Mouse (Mus musculus) liver, embryonic 14.5 days (tissue): Measurements from ENCODE around the gene Pigx. TPM values are rescaled to one million over a fixed set of nuclear protein-coding genes. Genes with fewer than 3 reads are reported as not detected.

ENCODE experiments used
- ATAC-seq: fragments of 200-750 bp; cut with Nextera tagmentation; 2 replicates; pipeline ENCODE4 v1.8.0; 2017; ENCODE audit warnings: moderate number of reproducible peaks, mild to moderate bottlenecking, moderate library complexity; ENCODE audit not compliant: insufficient read depth
- DNase-seq, 3 experiments: peaks; one replicate each; pipeline ENCODE4 v3.0.0-alpha.2; 2012 to 2013; ENCODE audit warnings: low read depth in 3 of 3, low spot score in 3 of 3
- H3K27ac ChIP-seq: fragments of 300-500 bp; sonication (generic); 2 replicates; pipeline ENCODE4 v1.5.1; 2014; ENCODE audit warnings: moderate library complexity, mild to moderate bottlenecking, control low read depth, inconsistent platforms
- H3K27me3 ChIP-seq: fragments of 300-500 bp; sonication (generic); 2 replicates; pipeline ENCODE4 v1.6.1; 2014; ENCODE audit warnings: mild to moderate bottlenecking, low read length, moderate library complexity; ENCODE audit not compliant: control insufficient read depth, insufficient read depth
- H3K36me3 ChIP-seq: fragments of 300-500 bp; sonication (generic); replicated peaks from 2 replicates; pipeline ENCODE4 v1.6.1; 2014; ENCODE audit warnings: low read depth; ENCODE audit not compliant: control insufficient read depth, insufficient read depth
- H3K4me1 ChIP-seq, 2 experiments: fragments of 200-500 bp in 1 of 2; fragments of 300-500 bp in 1 of 2; sonication (generic) in 1 of 2; replicated peaks; 2 replicates each; pipeline ENCODE4 v1.6.1; 2012 to 2014; ENCODE audit warnings: antibody characterized with exemption in 1 of 2, inconsistent platforms in 1 of 2, low read length in 1 of 2; ENCODE audit not compliant: control insufficient read depth in 2 of 2, insufficient read depth in 2 of 2
- H3K4me2 ChIP-seq: fragments of 300-500 bp; sonication (generic); 2 replicates; pipeline ENCODE4 v1.6.1; 2014; ENCODE audit warnings: low read depth, mild to moderate bottlenecking, control low read depth, moderate library complexity
- H3K4me3 ChIP-seq, 2 experiments: fragments of 200-500 bp in 1 of 2; fragments of 300-500 bp in 1 of 2; sonication (generic) in 1 of 2; 2 replicates each; pipeline ENCODE4 v1.5.1; 2012 to 2014; ENCODE audit warnings: low read depth in 2 of 2, low read length in 2 of 2, mild to moderate bottlenecking in 2 of 2, control low read depth in 1 of 2, inconsistent platforms in 1 of 2, moderate library complexity in 1 of 2; ENCODE audit not compliant: insufficient read depth in 1 of 2
- H3K9ac ChIP-seq: fragments of 300-500 bp; sonication (generic); replicated peaks from 2 replicates; pipeline ENCODE4 v1.6.1; 2014; ENCODE audit warnings: mild to moderate bottlenecking, control low read depth, moderate library complexity
- H3K9me3 ChIP-seq: fragments of 300-500 bp; sonication (generic); 2 replicates; pipeline ENCODE4 v1.6.1; 2016; ENCODE audit warnings: low read length, mixed read lengths; ENCODE audit not compliant: control insufficient read depth
- CTCF ChIP-seq: IDR thresholded peaks from 2 replicates; pipeline ENCODE4 v1.5.1; 2016; ENCODE audit warnings: antibody characterized with exemption, low read depth, control low read depth
- EP300 ChIP-seq: IDR thresholded peaks from 2 replicates; pipeline ENCODE4 v1.6.1; 2016; ENCODE audit warnings: antibody characterized with exemption, low read depth
- WGBS: fragments of 180-500 bp; shearing (Covaris S2); extraction: QIAGEN DNeasy Blood & Tissue Kit; methylation state at CpG from one replicate; pipeline ENCODE4 v1.1.7; 2014; ENCODE audit not compliant: insufficient replicate concordance; 5-methylcytosine and 5-hydroxymethylcytosine counted together
- polyA plus RNA-seq, 2 experiments: library from polyadenylated mRNA; depleted of rRNA in 1 of 2; stranded (reverse) in 1 of 2; unstranded in 1 of 2; fragments of >200 nt; fragmentation: Nextera tagmentation in 1 of 2; extraction: Ambion mirVana in 1 of 2; gene quantifications; 2 replicates each; pipeline versions ENCODE4 v1.2.1 to v1.2.3; 2012 to 2014

Gene Pigx
- polyA plus RNA-seq, 2 experiments = 13.2 to 25.5 TPM

GRCm38 (mm10) chr16:32115781-32116180 is 16.2 kb upstream of the Pigx start:
- Histone ChIP-seq H3K9me3 (no peaks in the 10 kb centered on the region), H3K9ac (no peak overlapping the region), H3K4me2 (0 out of 2 replicates have a peak overlapping the region, but pooled peaks have one; percentile 39), H3K36me3 (no peaks in the 10 kb centered on the region), H3K4me3 (no peak overlapping the region), H3K27ac (no peak overlapping the region), H3K4me1 (peaks cover 3 to 24% of the 10 kb centered on the region in 2 experiments; a peak in 2 of 4 replicates), H3K27me3 (no peaks in the 10 kb centered on the region)
- ATAC-seq = no peak
- 27% methylated on average over 6 of the region's 6 CpGs for WGBS
- DNase-seq = no peak
- TF ChIP-seq EP300 = no peak
- no peak for TF ChIP-seq CTCF

- DNase-seq = peak in 2 of 3 experiments; percentile 62 to 66
- Histone ChIP-seq H3K27ac (no peak overlapping the region), H3K9ac (no peak overlapping the region), H3K4me2 (peak overlapping the region; percentile 39; the same call in 1 of the 2 replicates), H3K4me1 (peaks cover 3 to 24% of the 10 kb centered on the region in 2 experiments; a peak in 2 of 4 replicates), H3K27me3 (no peaks in the 10 kb centered on the region), H3K4me3 (no peak overlapping the region), H3K9me3 (no peaks in the 10 kb centered on the region), H3K36me3 (no peaks in the 10 kb centered on the region)
- 15% methylated on average over 15 of the region's 15 CpGs for WGBS
- TF ChIP-seq CTCF (peak; percentile 98), EP300 (no peak)
- no peak for ATAC-seq
These were observed 15.6 kb upstream of the Pigx start for GRCm38 (mm10) chr16:32114968-32115695.

GRCm38 (mm10) chr16:32114406-32114805 is 14.9 kb upstream of the Pigx start:
- H3K4me3 ChIP-seq = no peak overlapping the region
- WGBS = 76% methylated on average over 10 of the region's 10 CpGs
- H3K4me2 ChIP-seq = peak overlapping the region; percentile 60
- ATAC-seq (no peak), DNase-seq (no peak)
- H3K27me3 ChIP-seq = no peaks in the 10 kb centered on the region
- peaks cover 3 to 24% of the 10 kb centered on the region in 2 experiments; a peak in 2 of 4 replicates for H3K4me1 ChIP-seq
- H3K27ac ChIP-seq = no peak overlapping the region
- TF ChIP-seq EP300 (no peak), CTCF (no peak)
- no peak overlapping the region for H3K9ac ChIP-seq
- H3K36me3 ChIP-seq = no peaks in the 10 kb centered on the region
- no peaks in the 10 kb centered on the region for H3K9me3 ChIP-seq

- WGBS = 10% methylated on average over 23 of the region's 23 CpGs
- DNase-seq = peak in 1 of 3 experiments; percentile 52
- no peak overlapping the region; the same call in 1 of the 2 replicates for H3K27ac ChIP-seq
- peak overlapping the region; percentile 31 for H3K9ac ChIP-seq
- no peaks in the 10 kb centered on the region for H3K36me3 ChIP-seq
- H3K4me2 ChIP-seq = peak overlapping the region; percentile 60
- H3K4me1 ChIP-seq = peaks cover 3 to 24% of the 10 kb centered on the region in 2 experiments; a peak in 2 of 4 replicates
- H3K4me3 ChIP-seq = peak overlapping the region; percentile 32 to 40
- no peaks in the 10 kb centered on the region for H3K27me3 ChIP-seq
- H3K9me3 ChIP-seq = no peaks in the 10 kb centered on the region
- TF ChIP-seq EP300 (no peak), CTCF (no peak)
- ATAC-seq = peak; percentile 66; the same call in 1 of the 2 replicates
These were observed 14.1 kb upstream of the Pigx start for GRCm38 (mm10) chr16:32113541-32114218.
